Mouse (Mus musculus) spleen, adult 2 months (tissue): Measurements from ENCODE around the gene Cmtr1. TPM values are rescaled to one million over a fixed set of nuclear protein-coding genes. Genes with fewer than 3 reads are reported as not detected.

Experiments
- DNase-seq, 2 experiments: peaks; one replicate each; pipeline versions ENCODE4 v3.0.0 to v3.0.0-alpha.2; 2012 to 2021; ENCODE audit warnings: low spot score in 2 of 2, low read depth in 1 of 2
- H3K27ac ChIP-seq: fragments of 200-500 bp; 2 replicates; pipeline ENCODE4 v1.5.1; 2012; ENCODE audit warnings: low read length, inconsistent platforms; ENCODE audit not compliant: insufficient read depth
- H3K27me3 ChIP-seq: fragments of 200-500 bp; 2 replicates; pipeline ENCODE4 v1.6.1; 2012; ENCODE audit warnings: mild to moderate bottlenecking, moderate library complexity, low read length, inconsistent platforms; ENCODE audit not compliant: control insufficient read depth, insufficient read depth
- H3K36me3 ChIP-seq: fragments of 200-500 bp; 2 replicates; pipeline ENCODE4 v1.6.1; 2012; ENCODE audit warnings: mild to moderate bottlenecking, low read length, inconsistent platforms; ENCODE audit not compliant: control insufficient read depth, insufficient read depth
- H3K4me1 ChIP-seq: fragments of 200-500 bp; 2 replicates; pipeline ENCODE4 v1.6.1; 2011; ENCODE audit warnings: inconsistent platforms; ENCODE audit not compliant: control insufficient read depth, insufficient read depth, insufficient read length
- H3K4me3 ChIP-seq: fragments of 200-500 bp; 2 replicates; pipeline ENCODE4 v1.5.1; 2011; ENCODE audit warnings: mild to moderate bottlenecking, inconsistent platforms; ENCODE audit not compliant: insufficient read depth, insufficient read length; ENCODE audit errors: extremely low read depth
- CTCF ChIP-seq: fragments of 200-500 bp; IDR thresholded peaks from 2 replicates; pipeline ENCODE4 v1.5.1; 2011; ENCODE audit warnings: mild to moderate bottlenecking, inconsistent platforms; ENCODE audit not compliant: insufficient read depth, insufficient read length, insufficient replicate concordance; ENCODE audit errors: extremely low read depth
- POLR2A ChIP-seq: fragments of 200-500 bp; IDR thresholded peaks from 2 replicates; pipeline ENCODE4 v1.6.1; 2011; ENCODE audit warnings: low read depth, low read length, inconsistent platforms
- WGBS: fragments of 180-500 bp; shearing (Covaris S2); methylation state at CpG from one replicate; pipeline ENCODE4 v1.1.7; 2018; 5-methylcytosine and 5-hydroxymethylcytosine counted together
- polyA plus RNA-seq: library from polyadenylated mRNA; depleted of rRNA; stranded (reverse); fragments of >200 nt; gene quantifications from 2 replicates; pipeline ENCODE4 v1.2.3, GENCODE M21; 2012; rRNA removed

Gene Cmtr1
- polyA plus RNA-seq, 1 experiment = 34.3 TPM

GRCm38 (mm10) chr17:29747466-29747865, 87.1 kb downstream of the Cmtr1 start:
- H3K36me3 ChIP-seq = no peaks in the 10 kb centered on the region
- 85% methylated on average over 6 of the region's 6 CpGs for WGBS
- H3K27ac ChIP-seq = no peak overlapping the region
- TF ChIP-seq CTCF (no peak), POLR2A (no peak)
- H3K4me1 ChIP-seq = no peaks in the 10 kb centered on the region
- no peak for DNase-seq
- H3K4me3 ChIP-seq = no peak overlapping the region
- no peaks in the 10 kb centered on the region for H3K27me3 ChIP-seq

GRCm38 (mm10) chr17:29754510-29754909, 94.1 kb downstream of the Cmtr1 start:
- Histone ChIP-seq H3K36me3 (no peaks in the 10 kb centered on the region), H3K4me1 (no peaks in the 10 kb centered on the region), H3K27ac (no peak overlapping the region), H3K4me3 (no peak overlapping the region), H3K27me3 (no peaks in the 10 kb centered on the region)
- 92% methylated on average over 4 of the region's 4 CpGs for WGBS
- no peak for DNase-seq
- TF ChIP-seq CTCF = no peak
- no peak for TF ChIP-seq POLR2A

Other genes with a start within 250 kb of the Cmtr1 start
- gene Pim1, start 169.8 kb upstream of the Cmtr1 start, polyA plus RNA-seq = 56.6 and 90.2 TPM in 2 replicates
- gene Gm17657, start 111.0 kb upstream of the Cmtr1 start, polyA plus RNA-seq = not detected in 2 replicates
- 15.5 and 17.7 TPM in 2 replicates for gene Tbc1d22b, start 110.8 kb upstream of the Cmtr1 start, polyA plus RNA-seq
- gene Tmem217, start 108.2 kb upstream of the Cmtr1 start, polyA plus RNA-seq = not detected in 2 replicates
- gene Rnf8, start 45.8 kb upstream of the Cmtr1 start, polyA plus RNA-seq = 19.8 and 24.0 TPM in 2 replicates
- gene Gm28043, start 45.7 kb upstream of the Cmtr1 start, polyA plus RNA-seq = 1.3 TPM in 2 replicates
- gene Ccdc167, start 56.4 kb downstream of the Cmtr1 start, polyA plus RNA-seq = 5.4 and 6.1 TPM in 2 replicates